Mouse (Mus musculus) erythroblast, adult 5-6 weeks (primary cell): ENCODE measurements around the gene Eomes. TPM values are rescaled to one million over a fixed set of nuclear protein-coding genes. Genes with fewer than 3 reads are reported as not detected.

ENCODE experiments used
- ATAC-seq: replicated peaks from 2 replicates; pipeline ENCODE4 v1.8.0; 2016; ENCODE audit warnings: moderate number of reproducible peaks, mild to moderate bottlenecking, moderate TSS enrichment, inconsistent platforms; ENCODE audit not compliant: poor library complexity, low FRiP score, severe bottlenecking
- total RNA-seq, 2 experiments: library from RNA; stranded (forward) in 1 of 2; stranded (reverse) in 1 of 2; fragments of 150-400 nt in 1 of 2; fragments of 200-764, 138-1000 nt in 1 of 2; gene quantifications; 2 replicates each; pipeline versions ENCODE4 v1.2.3 to v1.2.4; 2015 to 2017; ENCODE audit warnings: low replicate concordance in 2 of 2

Eomes gene
- total RNA-seq (2015; ENCODE audit: low replicate concordance) (not detected in 2 replicates), total RNA-seq (2017; ENCODE audit: low replicate concordance) (not detected in 2 replicates)

- ATAC-seq, result no peak
These were observed at the start of gene Eomes for GRCm38 (mm10) chr9:118477961-118478360. TSS of gene Eomes (plus strand) at chr9:118478212.

GRCm38 (mm10) chr9:118444809-118445208, 33.2 kb upstream of the Eomes start:
- no peak for ATAC-seq

- no peak for ATAC-seq
These were observed 28.7 kb upstream of the Eomes start for GRCm38 (mm10) chr9:118449336-118449735.

DNA sequence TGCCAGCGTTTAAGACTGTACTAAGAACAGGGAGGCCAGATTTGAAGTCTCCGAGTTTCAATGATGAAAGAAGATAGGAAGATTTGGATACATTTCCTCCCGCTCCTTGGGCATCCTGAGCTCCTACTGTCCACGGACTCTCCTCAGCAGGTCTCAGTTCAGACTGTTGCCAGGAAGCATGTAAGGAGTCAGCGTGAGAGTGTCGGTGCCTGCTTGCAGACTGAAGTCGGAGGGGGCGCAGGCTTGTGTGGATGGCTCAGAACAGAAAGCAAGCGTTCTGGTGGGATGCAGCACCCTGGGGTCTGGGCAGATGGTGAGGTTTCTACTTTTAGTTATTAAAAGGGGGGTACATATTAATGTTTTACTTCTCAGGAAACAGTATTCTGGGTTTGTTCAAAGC, 24.6 kb upstream of the Eomes start:
- no peak for ATAC-seq

DNA sequence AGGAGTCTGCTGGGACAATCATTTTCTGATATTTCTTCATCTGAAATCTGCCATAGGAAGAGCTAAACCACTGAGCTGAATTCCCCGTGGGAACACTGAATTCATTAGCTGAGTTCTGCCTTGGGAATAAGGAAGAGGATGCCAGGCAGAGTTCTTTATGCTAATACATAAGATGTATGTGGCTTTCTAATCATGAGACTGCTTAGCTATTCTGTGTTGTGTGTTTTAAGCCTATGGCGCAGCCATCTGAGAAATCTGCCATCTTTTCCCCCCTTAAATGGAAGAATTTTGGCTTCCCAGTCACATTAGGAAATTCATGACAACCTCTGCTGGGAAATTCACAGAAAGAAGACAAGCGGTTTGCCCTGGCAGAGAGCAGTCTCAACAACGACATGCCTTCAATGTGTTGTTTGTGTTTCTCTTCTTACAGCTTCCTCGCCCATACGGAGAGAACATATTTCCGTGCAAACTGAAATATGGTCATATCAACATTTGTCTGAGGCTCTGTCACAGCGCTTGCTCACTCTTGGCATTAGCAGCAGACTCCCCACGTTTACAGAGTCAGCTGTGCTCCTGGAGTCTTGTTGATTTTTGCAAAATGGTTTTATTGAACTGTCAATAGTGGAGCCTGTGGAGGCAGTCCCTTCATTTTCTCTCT, 22.7 kb upstream of the Eomes start:
- ATAC-seq, result no peak

DNA sequence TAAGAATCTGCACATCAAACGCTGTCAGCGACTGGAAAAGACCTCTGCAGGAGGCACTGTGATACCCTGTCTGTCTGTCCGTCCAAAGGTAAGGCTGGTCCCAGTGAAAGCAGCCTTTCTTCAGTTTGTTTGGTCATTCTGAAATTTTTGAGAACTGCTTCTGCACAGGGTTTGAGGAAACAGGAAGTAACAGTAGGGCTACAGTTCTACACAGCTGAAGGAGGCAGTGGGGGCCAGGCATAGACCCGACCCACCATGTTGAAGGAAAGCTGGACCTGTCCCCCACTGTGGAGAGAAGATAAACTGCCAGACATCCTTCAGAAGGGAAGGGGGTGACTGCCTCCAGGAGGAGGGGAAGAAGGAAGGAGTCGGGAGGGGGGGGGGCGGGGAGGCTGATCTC, 21.6 kb upstream of the Eomes start:
- no peak for ATAC-seq

DNA sequence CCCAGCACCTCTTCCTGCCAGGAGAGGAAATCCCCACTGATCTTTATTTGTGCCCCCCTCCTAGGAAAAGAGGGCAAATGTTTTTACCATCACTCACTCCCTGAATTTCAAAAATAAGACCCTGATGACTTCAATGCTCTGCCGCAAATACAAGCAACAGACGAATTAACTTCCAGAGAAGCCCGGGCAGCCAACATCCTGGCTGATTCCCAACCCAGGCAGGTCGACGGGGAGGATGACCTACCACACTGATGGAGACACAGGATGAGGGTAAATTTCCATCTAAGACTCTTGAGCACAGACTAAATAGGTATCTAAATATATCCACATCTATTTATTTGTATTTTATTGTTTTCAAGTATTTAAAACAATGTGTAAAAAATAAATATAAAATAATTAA, 20.0 kb upstream of the Eomes start:
- ATAC-seq, result no peak

GRCm38 (mm10) chr9:118464031-118464430, 14.0 kb upstream of the Eomes start:
- ATAC-seq, result no peak

GRCm38 (mm10) chr9:118468301-118468700, 9.7 kb upstream of the Eomes start:
- ATAC-seq, result no peak

GRCm38 (mm10) chr9:118469272-118469671, 8.7 kb upstream of the Eomes start:
- ATAC-seq, result no peak

- no peak for ATAC-seq
These were observed 6.7 kb upstream of the Eomes start for GRCm38 (mm10) chr9:118471296-118471695.

- ATAC-seq, result no peak
These were observed 1.7 kb upstream of the Eomes start for GRCm38 (mm10) chr9:118476211-118476765.

DNA sequence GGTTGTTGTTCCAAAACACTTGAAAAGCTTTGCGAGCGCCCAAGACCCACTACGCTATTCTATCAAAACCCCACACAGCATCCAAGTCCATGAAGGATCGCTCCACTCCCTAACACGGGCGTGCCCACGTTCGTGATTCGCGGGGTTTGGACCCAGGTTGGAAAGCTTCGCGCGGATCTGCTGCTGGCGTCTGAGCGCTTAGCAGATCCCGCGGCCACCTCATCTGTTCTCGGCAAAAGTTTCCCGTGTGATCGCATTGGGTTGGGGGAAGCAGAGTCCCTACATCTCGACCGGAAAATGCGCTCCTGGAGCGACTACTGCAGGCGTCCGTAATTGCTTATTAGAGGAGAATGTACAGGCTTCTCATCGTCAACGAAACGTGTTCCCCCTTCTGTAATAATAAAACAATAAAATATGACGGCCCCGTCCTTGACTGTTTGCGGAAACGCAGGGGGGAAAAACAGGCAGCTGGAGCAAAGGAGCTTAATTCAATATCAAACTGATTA, 1.2 kb upstream of the Eomes start:
- no peak for ATAC-seq

GRCm38 (mm10) chr9:118477281-118477931, 606 bp upstream of the Eomes start:
- ATAC-seq, result no peak

DNA sequence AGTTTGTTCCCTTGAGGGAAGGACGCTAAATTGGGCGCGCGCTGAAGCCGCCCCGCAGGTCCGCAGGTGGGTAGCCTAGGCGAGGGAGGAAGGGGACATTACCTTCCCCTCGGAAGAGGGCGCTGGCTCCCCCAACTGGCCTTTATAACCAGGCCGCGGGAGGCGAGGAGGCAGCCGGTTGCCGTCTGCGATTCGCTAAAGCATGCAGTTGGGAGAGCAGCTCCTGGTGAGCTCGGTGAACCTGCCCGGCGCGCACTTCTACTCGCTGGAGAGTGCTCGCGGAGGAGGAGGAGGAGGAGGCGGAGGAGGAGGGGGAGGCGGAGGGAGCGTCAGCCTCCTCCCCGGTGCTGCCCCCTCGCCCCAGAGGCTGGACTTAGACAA, 436 bp downstream of the Eomes start:
- ATAC-seq, result no peak

DNA sequence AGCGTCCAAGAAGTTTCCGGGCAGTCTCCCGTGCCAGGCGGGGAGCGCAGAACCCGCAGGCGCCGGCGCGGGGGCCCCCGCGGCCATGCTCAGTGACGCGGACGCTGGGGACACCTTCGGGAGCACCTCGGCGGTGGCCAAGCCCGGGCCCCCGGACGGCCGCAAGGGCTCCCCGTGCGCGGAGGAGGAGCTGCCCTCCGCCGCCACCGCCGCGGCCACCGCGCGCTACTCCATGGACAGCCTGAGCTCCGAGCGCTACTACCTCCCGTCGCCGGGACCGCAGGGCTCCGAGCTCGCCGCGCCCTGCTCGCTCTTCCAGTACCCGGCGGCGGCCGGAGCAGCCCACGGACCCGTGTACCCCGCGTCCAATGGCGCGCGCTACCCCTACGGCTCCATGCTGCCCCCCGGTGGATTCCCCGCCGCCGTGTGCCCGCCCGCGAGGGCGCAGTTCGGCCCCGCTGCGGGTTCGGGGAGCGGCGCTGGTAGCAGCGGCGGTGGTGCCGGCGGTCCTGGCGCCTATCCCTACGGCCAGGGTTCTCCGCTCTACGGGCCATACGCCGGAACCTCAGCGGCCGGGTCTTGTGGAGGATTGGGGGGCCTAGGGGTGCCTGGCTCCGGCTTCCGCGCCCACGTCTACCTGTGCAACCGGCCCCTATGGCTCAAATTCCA, 961 bp downstream of the Eomes start:
- no peak for ATAC-seq

- no peak for ATAC-seq
These were observed 1.7 kb downstream of the Eomes start for GRCm38 (mm10) chr9:118479508-118480291.

DNA sequence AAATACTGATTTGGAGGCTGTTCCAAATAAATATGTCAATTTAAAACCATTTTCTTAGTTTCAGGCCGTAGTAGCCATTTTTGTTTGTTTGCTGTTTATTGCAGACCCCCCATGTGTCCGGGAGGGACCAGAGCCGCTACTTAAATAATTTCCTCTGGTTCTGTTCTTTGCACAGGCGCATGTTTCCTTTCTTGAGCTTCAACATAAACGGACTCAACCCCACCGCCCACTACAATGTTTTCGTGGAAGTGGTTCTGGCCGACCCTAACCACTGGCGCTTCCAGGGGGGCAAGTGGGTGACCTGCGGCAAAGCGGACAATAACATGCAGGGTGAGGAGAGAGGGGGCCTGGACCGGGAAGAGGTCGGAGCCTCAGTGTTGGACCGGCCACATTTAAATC, 2.3 kb downstream of the Eomes start:
- no peak for ATAC-seq

DNA sequence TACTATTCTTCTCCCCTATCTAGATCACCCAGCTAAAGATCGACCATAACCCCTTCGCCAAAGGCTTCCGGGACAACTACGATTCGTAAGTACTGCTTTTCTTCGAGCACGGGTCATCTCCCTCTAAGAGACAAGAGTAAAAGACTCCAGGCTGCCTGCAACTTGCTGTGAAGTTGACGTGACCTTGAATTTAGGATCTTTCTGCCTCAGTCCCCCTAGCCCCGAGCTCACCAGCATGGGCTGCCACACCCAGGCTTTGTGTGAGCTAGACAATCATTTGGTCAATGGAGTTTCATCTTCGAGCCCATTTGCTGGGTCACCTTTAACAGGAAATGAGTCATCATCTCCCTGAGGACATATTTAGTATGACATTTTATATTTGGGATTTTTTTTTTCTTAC, 4.2 kb downstream of the Eomes start:
- ATAC-seq, result no peak
